Mouse (Mus musculus): Measurements from ENCODE around the gene Nbas.

GRCm38 (mm10) chr12:13518082-13518481 is 249.1 kb downstream of the Nbas start:
- TF ChIP-seq CTCF (IDR thresholded peaks at IDR 0.05; ENCODE audit: insufficient read depth, low read depth, low read length) (no peak), POLR2A (IDR thresholded peaks at IDR 0.05; ENCODE audit: insufficient read depth, low read depth, low read length) (no peak)

Measured in olfactory bulb, adult 2 months (tissue).